Mouse (Mus musculus) right cerebral cortex, postnatal 4 days (tissue): Measurements from ENCODE around the gene Gm21292.
"Not testable (repeated sequence)": the region's sequence is repeated elsewhere in the genome, so short reads cannot be mapped to it uniquely, and the experiment has no call there.

ENCODE experiments used
- DNase-seq: peaks from one replicate; pipeline ENCODE4 v3.0.0-alpha.2; 2022

Gene Gm21292

DNA sequence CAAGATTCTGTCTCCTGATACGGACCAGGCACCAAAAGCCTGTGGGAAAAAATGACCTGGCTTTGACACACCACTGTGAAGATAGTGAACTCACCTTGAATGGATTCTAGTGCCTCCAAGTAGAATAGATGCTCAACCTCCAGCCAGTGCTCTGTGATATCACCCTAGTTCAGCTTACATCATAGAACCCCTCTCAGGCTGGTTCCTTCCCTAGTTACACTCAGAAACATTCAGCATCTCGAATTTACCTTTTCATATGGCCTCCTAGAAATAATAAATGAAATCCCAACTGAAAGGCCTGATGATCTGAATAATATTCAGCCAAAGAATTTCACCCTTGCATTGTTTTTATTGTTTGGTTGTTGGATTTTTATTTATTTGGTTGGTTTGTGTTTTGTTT is at the start of gene Gm21292:
Gm21292 (minus strand) TSS at position 101 of the 400 bp plus-strand sequence.
- DNase-seq = not testable (repeated sequence)
